25 mouse cellular contexts compared by ENCODE assay signal in the genomic region with DNA sequence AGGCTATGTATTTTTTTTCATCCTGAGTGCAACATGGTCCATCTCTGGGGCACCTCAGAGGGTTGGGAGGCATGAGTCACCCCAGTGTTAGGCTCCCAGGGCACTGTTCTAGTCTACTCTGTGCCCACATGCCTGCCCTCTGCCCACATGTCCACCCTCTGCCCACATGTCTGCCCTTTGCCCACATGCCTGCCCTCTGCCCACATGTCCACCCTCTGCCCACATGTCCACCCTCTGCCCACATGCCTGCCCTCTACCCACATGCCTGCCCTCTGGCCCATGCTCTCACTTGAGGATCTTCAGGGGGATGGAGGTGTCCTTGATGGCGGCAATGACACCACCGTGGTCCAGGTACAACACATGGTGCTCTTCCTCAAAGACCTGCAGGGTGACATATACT.
DNase-seq lines count a peak whose midpoint lies in the region; ATAC-seq and TF ChIP-seq lines count a peak whose summit lies in the region.
"Had no signal": no experiment of that assay in that cellular context is flagged by ENCODE, and none has a peak within 500 bp of the region (broad histone marks: within the 10 kb centered on the region; RNA-seq: fewer than 3 reads in every experiment).

No protein-coding gene starts in this region.

- DNase-seq in heart, adult 11 months: peak; percentile 89
- DNase-seq in heart, adult 2 months: no peak
- DNase-seq in liver, adult 2 months (ENCODE audit: extremely low read depth, low read depth, low spot score): peak; percentile 26
- no peak for DNase-seq in liver, embryonic 11.5 days (ENCODE audit: low spot score)
- DNase-seq in 3134 (ENCODE audit: extremely low read depth, insufficient read length, low spot score): peak; percentile 58
- no peak for DNase-seq in forebrain, embryonic 10.5 days (ENCODE audit: extremely low spot score, low spot score)
- DNase-seq in frontal cortex, adult 2 months (ENCODE audit: extremely low spot score in 1 of 2, low spot score in 1 of 2): no peak
- DNase-seq: adrenal gland, adult 2 months; adrenal gland, postnatal 10 days; adrenal gland, postnatal 25 days; B cell, adult 2 months; cerebellum, adult 11 months; cerebellum, adult 18-20 months; cerebellum, adult 8-10 months; cerebellum, adult 9-11 months; cerebellum, postnatal 14 days; cerebellum, postnatal 36 days; embryo, embryonic 11 days; forebrain, postnatal 0 days had no signal

- no peak for TF ChIP-seq EP300 in heart, adult 2 months (IDR thresholded peaks at IDR 0.05; ENCODE audit: insufficient read depth, low read depth, low read length)

- no peaks in the 10 kb centered on the region for H3K79me2 ChIP-seq in heart, adult 2 months (replicated peaks; ENCODE audit: control insufficient read depth, insufficient read depth, low read length)
- H3K79me2 ChIP-seq in liver, adult 2 months (ENCODE audit: control insufficient read depth, insufficient read depth, low read length): no peaks in the 10 kb centered on the region
- H3K79me2 ChIP-seq in C2C12 (ENCODE audit: control insufficient read depth, insufficient read depth): no peaks in the 10 kb centered on the region

- no peak overlapping the region for H3K9ac ChIP-seq in heart, adult 2 months (ENCODE audit: low read depth, low read length)
- no peak overlapping the region for H3K9ac ChIP-seq in liver, adult 2 months (ENCODE audit: low read depth, low read length)
- H3K9ac ChIP-seq in liver, embryonic 11.5 days (ENCODE audit: low read depth, low read length): no peak overlapping the region
- H3K9ac ChIP-seq: embryonic facial prominence, embryonic 13.5 days; embryonic facial prominence, embryonic 15.5 days; forebrain, embryonic 13.5 days; forebrain, embryonic 15.5 days; forebrain, postnatal 0 days had no signal

- no peak overlapping the region for H3K4me3 ChIP-seq in heart, adult 2 months
- H3K4me3 ChIP-seq in liver, adult 2 months (ENCODE audit: insufficient read depth, low read depth, low read length): no peak overlapping the region
- no peak overlapping the region for H3K4me3 ChIP-seq in liver, embryonic 11.5 days (ENCODE audit: low read depth, low read length)
- H3K4me3 ChIP-seq in C2C12 (ENCODE audit: insufficient read depth, poor library complexity, severe bottlenecking): no peak overlapping the region
- no peak overlapping the region for H3K4me3 ChIP-seq in forebrain, embryonic 10.5 days
- H3K4me3 ChIP-seq: embryonic facial prominence, embryonic 13.5 days; embryonic facial prominence, embryonic 15.5 days; erythroblast, embryonic 14.5 days; forebrain, embryonic 13.5 days; forebrain, embryonic 15.5 days had no signal

- H3K79me3 ChIP-seq in C2C12 (ENCODE audit: low read depth): no peaks in the 10 kb centered on the region

- H3K9me3 ChIP-seq in liver, embryonic 11.5 days (ENCODE audit: control insufficient read depth, low read length): no peaks in the 10 kb centered on the region
- no peaks in the 10 kb centered on the region for H3K9me3 ChIP-seq in forebrain, embryonic 10.5 days
- H3K9me3 ChIP-seq: embryonic facial prominence, embryonic 13.5 days; embryonic facial prominence, embryonic 15.5 days; forebrain, embryonic 13.5 days; forebrain, embryonic 15.5 days had no signal

- no peaks in the 10 kb centered on the region; the same call in 1 of the 2 replicates for H3K4me1 ChIP-seq in heart, adult 2 months (ENCODE audit: control insufficient read depth, insufficient read depth, low read length)
- no peaks in the 10 kb centered on the region for H3K4me1 ChIP-seq in liver, adult 2 months (ENCODE audit: control insufficient read depth, insufficient read depth, low read length)
- H3K4me1 ChIP-seq in liver, embryonic 11.5 days (replicated peaks; ENCODE audit: control insufficient read depth, insufficient read depth, low read length): no peaks in the 10 kb centered on the region
- peaks cover 16% of the 10 kb centered on the region for H3K4me1 ChIP-seq in forebrain, embryonic 10.5 days

- no peak for ATAC-seq in liver, embryonic 11.5 days (replicated peaks; ENCODE audit: low FRiP score)
- ATAC-seq: forebrain, embryonic 13.5 days; forebrain, embryonic 15.5 days; forebrain, postnatal 0 days had no signal

- H3K27me3 ChIP-seq in heart, adult 2 months (ENCODE audit: control insufficient read depth, insufficient read depth, low read length): no peaks in the 10 kb centered on the region
- H3K27me3 ChIP-seq in liver, adult 2 months (ENCODE audit: control insufficient read depth, insufficient read depth, low read length): no peaks in the 10 kb centered on the region
- H3K27me3 ChIP-seq in liver, embryonic 11.5 days (replicated peaks; ENCODE audit: control insufficient read depth, insufficient read depth, low read length): no peaks in the 10 kb centered on the region
- H3K27me3 ChIP-seq in C2C12 (ENCODE audit: control insufficient read depth, insufficient read depth, insufficient read length): no peaks in the 10 kb centered on the region
- no peaks in the 10 kb centered on the region for H3K27me3 ChIP-seq in forebrain, embryonic 10.5 days (ENCODE audit: poor library complexity, severe bottlenecking)
- H3K27me3 ChIP-seq: embryonic facial prominence, embryonic 13.5 days; embryonic facial prominence, embryonic 15.5 days; forebrain, embryonic 13.5 days; forebrain, embryonic 15.5 days had no signal

- TF ChIP-seq POLR2A in heart, adult 2 months (IDR thresholded peaks at IDR 0.05; ENCODE audit: insufficient read depth, low read depth, low read length): no peak
- no peak for TF ChIP-seq POLR2A in liver, adult 2 months (IDR thresholded peaks at IDR 0.05; ENCODE audit: extremely low read depth, insufficient read depth, low read length)

- intact Hi-C loops in heart, adult 2 months (cut with DNase I): no loop called here

- no peak overlapping the region for H3ac ChIP-seq in C2C12 (ENCODE audit: control insufficient read depth, insufficient read length, low read depth)

- no peak overlapping the region for H3K27ac ChIP-seq in heart, adult 2 months
- H3K27ac ChIP-seq in liver, adult 2 months (replicated peaks; ENCODE audit: insufficient read depth, low read depth, low read length): no peak overlapping the region
- no peak overlapping the region for H3K27ac ChIP-seq in liver, embryonic 11.5 days (ENCODE audit: low read depth, low read length)
- H3K27ac ChIP-seq in forebrain, embryonic 10.5 days: no peak overlapping the region
- H3K27ac ChIP-seq: embryonic facial prominence, embryonic 13.5 days; embryonic facial prominence, embryonic 15.5 days; forebrain, embryonic 13.5 days; forebrain, embryonic 15.5 days had no signal

- no peak overlapping the region for H3K4me2 ChIP-seq in liver, embryonic 11.5 days
- H3K4me2 ChIP-seq: embryonic facial prominence, embryonic 13.5 days; embryonic facial prominence, embryonic 15.5 days; forebrain, embryonic 13.5 days; forebrain, embryonic 15.5 days had no signal

- WGBS in heart, adult 2 months: 94% methylated on average over 2 of the region's 2 CpGs
- WGBS in liver, adult 2 months: 96% methylated on average over 2 of the region's 2 CpGs
- 74% methylated on average over 2 of the region's 2 CpGs for WGBS in liver, embryonic 11.5 days
- 93% methylated on average over 2 of the region's 2 CpGs for WGBS in forebrain, embryonic 10.5 days

- TF ChIP-seq CTCF in heart, adult 2 months (IDR thresholded peaks at IDR 0.05): no peak
- TF ChIP-seq CTCF in liver, adult 2 months (IDR thresholded peaks at IDR 0.05; ENCODE audit: low read depth, low read length): no peak
- no peak for TF ChIP-seq CTCF in C2C12 (IDR thresholded peaks at IDR 0.05; ENCODE audit: control insufficient read depth, insufficient read depth, insufficient read length)

- no peaks in the 10 kb centered on the region for H3K36me3 ChIP-seq in heart, adult 2 months (ENCODE audit: control insufficient read depth, insufficient read depth, low read length)
- H3K36me3 ChIP-seq in liver, adult 2 months (ENCODE audit: control insufficient read depth, insufficient read depth, low read length): no peaks in the 10 kb centered on the region
- no peaks in the 10 kb centered on the region for H3K36me3 ChIP-seq in liver, embryonic 11.5 days (ENCODE audit: control insufficient read depth, insufficient read depth, low read length)
- no peaks in the 10 kb centered on the region for H3K36me3 ChIP-seq in C2C12 (ENCODE audit: control insufficient read depth, insufficient read depth)
- no peaks in the 10 kb centered on the region for H3K36me3 ChIP-seq in forebrain, embryonic 10.5 days (replicated peaks)
- H3K36me3 ChIP-seq: embryonic facial prominence, embryonic 13.5 days; embryonic facial prominence, embryonic 15.5 days; forebrain, embryonic 15.5 days had no signal

TF ChIP-seq in C2C12, 6 proteins besides CTCF, POLR2A, EP300 and RAD21:
- TF ChIP-seq USF1 (IDR thresholded peaks at IDR 0.05; ENCODE audit: low read depth) (peak; percentile 44), MYOG (IDR thresholded peaks at IDR 0.05; ENCODE audit: control insufficient read depth, extremely low read depth, insufficient read length) (no peak), MAX (IDR thresholded peaks at IDR 0.05) (peak; percentile 64), CEBPB (IDR thresholded peaks at IDR 0.05; ENCODE audit: low read depth) (no peak), FOSL1 (IDR thresholded peaks at IDR 0.05; ENCODE audit: insufficient read depth, low read length, poor library complexity, severe bottlenecking) (no peak), MYOD1 (IDR thresholded peaks at IDR 0.05; ENCODE audit: control insufficient read depth, insufficient read length, low read depth) (peak; percentile 41)

Comparison
In these comparisons a context has a peak if more than half of its experiments do, and no peak if none do; other contexts are left out.
1. DNase-seq: peak in heart, adult 11 months (single experiment), liver, adult 2 months (single experiment) and 3134 (single experiment); none in heart, adult 2 months (0 of 2), liver, embryonic 11.5 days (single experiment), forebrain, embryonic 10.5 days (single experiment) and frontal cortex, adult 2 months (0 of 2).